Mouse (Mus musculus): ENCODE data around the gene Mrpl37.
"Not testable (repeated sequence)": the region's sequence is repeated elsewhere in the genome, so short reads cannot be mapped to it uniquely, and the experiment has no call there.

Mrpl37 gene

DNA sequence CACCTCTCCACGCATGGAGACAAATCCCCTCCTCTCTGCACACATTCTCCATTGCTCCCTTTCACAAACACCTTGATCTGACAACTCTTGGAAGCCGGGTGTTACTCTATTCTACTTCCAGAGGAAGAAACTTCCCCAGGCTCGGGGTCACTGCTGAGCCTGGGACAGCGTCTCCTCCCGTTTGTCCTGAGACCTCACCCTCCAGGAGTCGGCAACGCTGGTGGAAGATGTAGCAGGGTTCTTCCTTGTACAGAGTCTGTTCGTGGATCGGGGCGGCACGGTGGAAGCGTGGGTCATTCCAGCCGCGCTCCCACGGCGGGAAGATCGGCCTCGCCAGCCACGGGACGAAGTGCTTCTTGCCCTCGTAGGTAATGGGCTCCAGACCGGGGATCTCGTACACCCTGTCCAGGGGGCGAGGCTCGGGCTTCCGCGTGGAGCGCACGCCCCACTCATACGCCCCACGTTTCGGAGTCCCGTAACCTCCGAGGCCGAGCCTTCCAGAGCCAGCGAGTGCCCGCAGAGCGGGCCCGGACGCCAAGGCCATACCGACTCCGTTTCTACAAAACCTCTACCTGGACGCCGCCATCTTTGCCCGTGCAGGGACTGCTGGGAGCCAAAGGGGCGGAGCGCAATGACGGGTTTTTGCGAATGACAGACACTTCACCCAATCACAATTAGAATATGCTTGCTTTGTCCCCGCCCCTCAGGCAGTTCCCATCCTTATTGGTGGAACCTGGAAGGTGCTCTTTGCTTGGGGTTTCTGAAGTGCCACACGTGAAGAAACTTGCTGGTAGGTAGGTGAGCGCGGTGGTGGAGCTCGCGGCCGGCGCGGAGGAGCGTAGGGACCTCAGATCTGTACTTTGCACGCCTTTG is at the start of gene Mrpl37, which contains the start of gene Cyb5rl:
TSS of gene Mrpl37 (minus strand) at position 617 of the 873 bp plus-strand sequence.
TSS of gene Cyb5rl (plus strand) at position 737 of the 873 bp plus-strand sequence.
- peak; percentile 93 for DNase-seq

DNA sequence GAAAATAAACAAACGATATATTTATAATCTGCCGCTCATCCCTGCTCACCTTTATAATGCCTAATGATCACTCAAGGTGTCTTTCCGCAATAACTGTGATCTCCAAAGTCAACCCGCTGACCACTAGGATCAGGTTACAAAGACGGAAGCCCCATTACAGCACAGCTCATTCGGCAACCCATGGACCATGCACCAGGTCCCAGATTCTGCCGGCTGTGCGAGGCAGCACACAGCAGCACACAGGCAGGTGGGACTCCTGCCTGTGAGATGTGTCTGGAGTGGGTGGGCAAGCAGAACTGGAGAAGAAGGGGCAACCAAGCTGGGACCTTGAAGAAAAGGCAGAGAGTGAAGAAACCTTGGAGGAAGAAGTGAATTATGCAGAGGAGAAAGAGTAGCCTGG is 47.6 kb upstream of the Mrpl37 start:
- DNase-seq, result no peak

DNA sequence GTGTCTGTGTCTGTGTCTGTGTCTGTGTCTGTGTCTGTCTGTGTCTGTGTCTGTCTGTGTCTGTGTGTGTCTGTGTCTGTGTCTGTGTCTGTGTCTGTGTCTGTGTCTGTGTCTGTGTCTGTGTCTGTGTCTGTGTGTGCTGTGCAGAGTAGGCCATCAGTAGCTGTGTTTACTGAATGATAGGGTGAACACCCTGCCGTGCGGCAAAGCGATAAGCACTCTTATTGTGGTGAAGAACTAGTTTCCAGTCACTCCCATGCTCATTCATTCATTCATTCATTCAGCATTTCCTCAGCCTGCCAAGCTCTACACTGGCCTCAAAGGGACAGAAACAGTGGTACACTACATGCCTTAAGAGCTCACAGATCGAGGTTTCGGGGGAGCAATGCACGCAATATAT is 42.5 kb upstream of the Mrpl37 start:
- DNase-seq, result not testable (repeated sequence)

DNA sequence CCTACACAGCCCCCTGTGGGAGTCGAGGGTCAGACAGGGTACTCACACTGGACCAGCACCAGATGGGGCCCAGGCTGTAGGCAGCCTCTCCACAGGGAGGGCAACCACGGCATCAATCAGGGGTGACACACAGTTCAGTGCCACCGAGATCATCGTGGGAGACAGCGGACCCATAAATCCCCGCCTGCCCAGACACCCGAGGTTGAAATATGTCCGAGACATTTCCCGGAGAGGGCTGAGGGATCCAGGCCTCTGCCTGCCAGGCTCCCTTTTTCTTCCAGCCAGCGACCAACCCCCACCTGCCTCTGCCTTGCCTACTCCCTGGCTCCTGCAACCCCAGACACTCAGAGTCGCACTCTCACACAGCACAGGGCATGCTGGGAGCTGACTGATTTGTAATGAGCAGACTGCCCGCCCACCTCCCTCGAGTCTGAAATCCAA is 41.6 kb upstream of the Mrpl37 start:
- no peak for DNase-seq

DNA sequence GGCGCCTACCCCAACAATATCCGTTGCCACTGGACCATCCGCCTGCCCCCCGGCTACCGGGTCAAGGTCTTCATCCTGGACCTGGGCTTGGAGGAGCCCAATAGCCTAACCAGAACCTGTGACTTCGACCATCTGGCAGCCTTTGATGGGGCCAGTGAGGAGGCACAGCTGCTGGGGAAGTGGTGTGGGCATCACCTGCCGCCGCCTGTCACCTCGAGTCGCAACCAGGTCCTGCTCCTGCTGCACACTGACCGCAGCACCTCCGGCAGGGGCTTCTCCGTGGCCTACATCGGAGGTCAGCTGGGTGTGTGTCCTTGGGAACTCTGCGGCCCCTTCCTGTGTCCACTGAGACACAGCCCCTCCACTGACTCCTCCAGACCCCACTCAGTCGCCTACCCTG is 40.1 kb upstream of the Mrpl37 start:
- DNase-seq, result no peak

DNA sequence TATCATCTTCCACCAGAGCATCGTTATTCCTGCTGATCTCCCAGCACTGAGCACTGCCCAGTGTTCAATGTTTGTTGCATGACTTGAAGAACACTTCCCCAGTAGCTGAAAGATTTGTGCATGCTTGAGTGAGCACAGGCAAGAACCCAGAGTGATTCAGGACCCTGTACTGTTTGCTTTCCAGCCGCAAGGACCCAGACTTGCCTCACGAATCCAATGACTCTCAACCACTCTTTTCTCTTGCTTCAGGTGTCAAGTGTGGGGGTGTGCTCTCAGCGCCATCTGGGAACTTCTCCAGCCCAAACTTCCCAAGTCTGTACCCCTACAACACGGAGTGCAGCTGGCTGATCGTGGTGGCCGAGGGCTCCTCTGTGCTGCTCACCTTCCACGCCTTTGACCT is 35.6 kb upstream of the Mrpl37 start:
- no peak for DNase-seq

DNA sequence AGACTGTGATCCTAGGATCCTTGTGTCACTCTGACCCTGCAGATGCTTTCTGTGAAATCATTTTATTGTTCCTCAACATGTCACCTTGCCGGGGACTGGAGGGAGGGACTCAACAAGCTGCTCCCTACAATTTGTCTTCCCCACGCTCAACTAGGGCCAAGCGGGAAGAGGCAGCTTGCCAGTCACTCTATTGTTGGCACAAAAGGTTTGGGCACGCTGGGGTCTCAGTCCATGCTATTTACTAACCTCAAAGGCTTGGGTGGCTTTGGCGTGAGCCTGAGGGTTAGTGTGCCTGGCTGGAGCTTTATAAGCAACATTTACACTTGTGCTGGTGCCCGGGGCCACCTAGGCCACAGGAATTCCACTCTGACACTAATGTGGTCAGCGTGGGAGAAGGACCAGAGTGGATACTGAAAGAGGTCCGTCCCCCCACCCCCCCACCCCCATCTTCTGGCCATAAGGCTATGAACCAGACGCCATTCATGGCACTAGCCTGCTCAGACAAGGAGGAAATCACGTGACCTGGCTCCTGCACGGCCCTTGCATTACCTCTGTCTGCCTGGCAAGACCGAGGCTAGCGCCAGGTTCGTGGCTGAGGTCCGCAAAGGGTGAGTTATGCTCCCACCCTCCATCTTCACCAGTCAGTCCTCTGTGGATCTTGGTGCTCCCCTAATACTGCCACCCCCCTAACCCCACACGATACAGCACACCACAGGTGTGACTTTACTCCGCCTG is 32.3 kb upstream of the Mrpl37 start:
- no peak for DNase-seq

DNA sequence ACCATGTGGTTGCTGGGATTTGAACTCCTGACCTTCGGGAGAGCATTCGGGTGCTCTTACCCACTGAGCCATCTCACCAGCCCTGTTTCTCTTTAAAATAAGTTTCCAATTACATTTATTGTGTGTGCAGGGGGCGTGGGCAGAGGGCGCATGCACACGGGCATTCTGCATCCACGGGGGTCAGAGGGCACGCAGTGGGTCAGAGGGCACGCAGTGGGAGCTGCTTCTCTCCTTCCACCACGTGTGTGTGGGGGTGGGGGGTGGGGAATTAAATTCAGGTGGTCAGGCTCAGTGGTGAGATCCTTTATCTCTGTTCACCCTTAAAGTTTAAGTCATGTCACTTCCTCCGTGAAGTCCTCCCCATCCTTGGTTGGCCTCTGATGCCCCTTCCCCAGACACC is 31.7 kb upstream of the Mrpl37 start:
- no peak for DNase-seq

DNA sequence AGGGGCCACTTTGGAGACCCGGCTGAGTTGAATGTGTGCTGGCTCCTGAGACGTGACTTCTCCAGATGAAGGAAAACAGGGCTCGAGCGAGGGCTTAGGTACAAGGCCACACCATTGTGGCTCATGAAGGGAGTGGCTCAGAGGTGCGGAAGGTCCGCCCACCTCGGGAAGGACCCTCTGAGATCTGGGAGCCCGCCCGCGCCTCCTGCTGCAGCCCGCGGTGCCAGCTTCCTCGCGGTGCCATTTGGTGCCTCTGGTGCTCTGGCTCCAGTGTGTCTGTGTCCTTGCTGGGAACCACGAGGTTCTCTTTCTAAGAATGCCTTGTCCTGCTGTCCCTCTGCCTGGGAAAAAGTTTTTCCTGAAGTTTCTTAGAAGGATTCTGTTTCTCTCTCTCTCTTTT is 31.2 kb upstream of the Mrpl37 start:
- DNase-seq, result no peak

DNA sequence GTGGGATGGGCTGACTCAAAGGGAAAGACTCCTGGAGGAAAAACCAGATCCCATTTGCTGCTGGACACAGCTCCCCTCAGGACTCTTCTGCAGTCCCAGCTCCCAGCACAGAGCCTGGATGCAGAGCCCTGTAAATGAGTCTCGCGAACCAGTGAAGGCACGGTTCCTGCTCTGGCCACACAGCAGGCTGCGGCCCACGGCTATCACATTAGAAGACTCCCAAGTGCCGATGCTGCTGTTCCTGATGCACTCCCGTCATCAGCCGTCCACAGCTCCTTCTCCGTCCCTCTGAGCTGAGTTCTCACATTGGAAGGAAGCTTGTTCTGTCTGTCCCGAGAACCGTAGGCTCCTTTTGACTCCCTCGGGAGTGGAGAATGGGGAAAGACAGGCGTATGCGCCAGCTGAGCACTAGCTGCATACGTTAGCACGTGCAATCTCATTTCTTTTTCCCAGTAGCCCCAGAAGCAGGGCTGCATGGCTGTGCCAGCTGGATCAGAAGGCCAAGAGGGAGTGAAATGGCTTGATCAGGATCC is 30.2 kb upstream of the Mrpl37 start, which contains the start of gene Cdcp2:
TSS of gene Cdcp2 (plus strand) at position 51 of the 533 bp plus-strand sequence.
- DNase-seq, result no peak

DNA sequence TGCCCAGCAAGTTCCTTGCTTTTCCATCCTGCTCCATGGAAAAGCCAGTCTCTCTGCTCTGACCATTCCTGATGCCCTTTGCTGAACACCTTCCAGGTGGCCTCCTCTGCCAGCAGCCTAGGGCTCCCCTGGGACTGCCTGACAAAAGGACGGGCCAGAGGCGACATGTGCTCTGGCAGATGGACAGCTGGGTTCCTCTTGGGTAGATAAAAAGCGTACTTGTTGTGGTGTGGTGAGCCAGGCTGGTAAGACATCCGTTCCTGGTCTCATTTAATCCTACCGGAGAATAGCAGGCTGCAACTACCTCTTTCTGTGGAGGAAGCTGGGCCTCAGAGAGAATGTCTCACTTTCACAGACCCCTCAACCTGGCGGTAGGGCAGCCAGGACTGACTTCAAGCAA is 29.4 kb upstream of the Mrpl37 start:
- no peak for DNase-seq

DNA sequence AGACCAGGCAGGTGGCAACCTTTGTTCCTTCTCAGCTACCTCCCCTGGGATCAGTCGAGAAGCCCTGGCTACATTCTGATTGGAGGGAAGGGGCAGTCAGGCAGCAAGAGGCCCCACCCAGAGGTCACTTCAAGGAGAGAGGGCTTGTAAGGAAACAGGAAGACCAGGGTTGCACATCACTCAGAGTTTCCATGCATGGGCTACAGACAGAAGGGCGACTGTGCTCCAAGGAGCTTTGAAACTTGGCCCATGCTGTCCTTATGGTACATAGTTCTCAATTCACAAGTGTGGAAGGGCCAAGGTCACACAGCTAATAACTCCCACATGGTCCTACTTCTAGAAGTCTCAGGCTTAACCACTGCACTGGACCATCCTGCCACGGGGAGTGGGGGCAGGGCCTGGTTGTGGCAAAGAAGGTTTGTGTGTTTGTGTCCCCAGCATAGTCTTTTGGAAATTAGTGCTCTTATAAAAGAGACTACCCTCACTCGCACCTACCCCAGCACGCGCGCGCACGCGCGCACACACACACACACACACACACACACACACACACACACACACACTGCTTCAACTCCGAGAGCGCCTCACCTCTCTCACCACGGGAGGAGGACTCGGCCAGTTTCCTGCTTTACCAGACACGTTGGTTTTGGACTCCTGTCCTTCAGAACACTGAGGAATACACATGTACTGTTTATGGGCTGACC is 28.0 kb upstream of the Mrpl37 start:
- DNase-seq, result no peak

DNA sequence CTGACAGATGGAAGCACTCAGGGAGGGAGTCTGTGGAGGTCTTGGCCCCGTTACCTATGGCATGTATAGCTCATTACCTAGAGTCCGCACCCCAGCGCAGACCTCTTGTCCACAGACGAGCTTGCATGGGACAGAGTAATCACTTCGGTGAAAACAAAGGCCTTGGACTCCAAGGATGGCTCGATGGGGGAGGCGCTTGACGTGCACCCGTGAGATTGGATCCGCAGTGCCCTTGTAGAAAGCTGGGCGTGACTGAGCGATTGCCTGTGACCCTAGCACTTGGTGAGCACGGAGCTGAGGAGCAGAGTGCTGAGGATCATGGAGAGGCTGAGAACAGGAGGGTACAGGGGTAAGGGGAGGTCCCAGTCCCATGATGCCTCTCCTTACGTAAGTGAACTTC is 25.0 kb upstream of the Mrpl37 start:
- no peak for DNase-seq

DNA sequence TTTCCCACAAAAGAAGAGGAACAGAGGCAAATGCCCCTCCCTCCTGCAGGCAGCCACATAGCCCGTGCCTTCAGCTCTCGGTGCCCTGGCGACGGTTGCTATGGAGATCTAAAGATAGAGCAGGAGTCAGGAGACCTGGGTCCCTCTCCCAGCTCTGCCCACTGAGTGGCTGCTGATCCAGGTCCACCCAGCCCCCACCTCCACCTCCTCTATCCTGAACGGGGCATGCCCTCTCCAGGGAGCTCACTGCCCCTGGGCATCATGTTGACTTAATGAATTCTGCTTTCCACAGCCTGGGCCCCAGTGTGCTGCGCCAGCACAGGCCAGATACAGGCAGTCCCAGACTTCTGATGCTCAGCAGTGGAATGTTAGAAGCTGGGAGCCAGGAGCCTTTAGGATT is 18.2 kb upstream of the Mrpl37 start:
- peak; percentile 76 for DNase-seq

DNA sequence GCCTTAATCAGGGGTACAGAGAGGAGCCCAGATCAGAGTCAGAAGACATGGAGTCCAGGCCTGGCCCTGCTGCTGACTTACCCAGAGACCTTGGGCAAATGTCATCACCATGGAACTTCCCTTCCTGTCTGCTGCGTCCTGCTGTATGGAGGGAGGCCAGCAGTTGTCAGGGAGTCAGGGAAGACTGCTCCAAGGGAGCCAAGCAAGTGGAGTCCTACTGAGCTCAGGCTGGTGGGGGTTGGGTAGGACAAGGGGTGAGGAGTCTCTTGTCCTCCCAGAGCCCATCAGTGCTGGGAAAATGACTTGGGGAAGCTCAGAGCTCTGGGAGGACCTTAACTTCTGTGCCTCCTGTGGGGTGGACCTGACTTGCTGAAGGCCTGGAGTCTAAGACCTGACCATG is 17.7 kb upstream of the Mrpl37 start:
- DNase-seq, result no peak

DNA sequence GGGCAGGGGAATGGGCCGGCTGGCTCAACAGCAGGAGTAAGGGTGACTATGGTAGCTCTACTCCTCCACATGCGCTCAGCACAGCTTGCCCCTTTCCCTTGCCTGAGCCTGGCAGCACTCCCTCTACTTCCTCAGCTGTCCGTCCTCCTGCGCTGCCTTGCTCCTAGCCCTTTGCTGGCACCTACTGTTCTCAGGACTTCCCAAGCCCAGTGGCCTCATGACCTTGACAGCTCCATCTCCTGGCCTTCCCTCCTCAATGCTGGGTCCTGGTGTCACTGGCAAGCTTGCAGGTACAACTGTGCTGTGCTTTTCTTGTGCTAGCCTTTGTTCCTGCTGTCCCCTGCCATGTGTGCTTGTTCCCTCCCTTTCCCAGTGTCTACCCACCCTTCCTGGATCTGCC is 16.5 kb upstream of the Mrpl37 start:
- DNase-seq, result no peak

DNA sequence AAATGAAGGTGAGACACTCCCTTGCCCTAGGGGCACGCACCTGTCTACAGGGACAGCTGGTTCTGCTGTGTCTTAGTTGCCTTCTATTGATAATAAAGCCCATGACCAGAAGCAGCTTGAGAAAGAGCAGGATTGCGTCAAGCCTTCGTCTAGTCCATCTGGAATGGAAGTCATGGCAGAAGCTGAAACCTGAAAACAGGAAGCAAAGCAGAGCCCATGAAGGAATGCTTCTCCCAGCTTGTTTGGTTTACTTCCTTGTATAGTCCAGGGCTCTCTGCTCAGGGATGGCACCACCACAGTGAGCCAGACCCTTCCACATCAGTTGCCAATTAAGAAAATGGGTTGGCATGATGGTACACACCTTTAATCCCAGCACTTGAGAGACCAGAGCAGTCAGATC is 15.5 kb upstream of the Mrpl37 start:
- DNase-seq, result no peak

DNA sequence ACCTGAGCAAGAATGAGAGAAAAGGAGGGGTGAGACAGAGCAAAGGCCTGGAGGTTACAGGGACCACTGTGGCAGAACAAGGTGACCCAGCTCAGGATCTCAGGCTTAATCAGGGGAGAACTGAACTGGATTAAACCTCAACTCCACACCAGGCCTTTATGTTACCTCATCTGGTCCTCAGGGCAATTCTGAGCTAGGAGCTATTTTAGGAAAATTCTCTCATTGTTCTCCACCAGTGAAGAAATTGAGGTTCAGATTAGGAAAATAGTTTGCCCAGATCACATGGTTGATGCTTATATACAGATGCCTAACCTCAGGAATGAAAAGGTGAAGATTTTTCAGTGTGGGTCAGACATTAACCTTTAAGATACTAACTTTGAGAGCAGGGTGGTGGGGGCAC is 13.0 kb upstream of the Mrpl37 start:
- DNase-seq, result no peak

DNA sequence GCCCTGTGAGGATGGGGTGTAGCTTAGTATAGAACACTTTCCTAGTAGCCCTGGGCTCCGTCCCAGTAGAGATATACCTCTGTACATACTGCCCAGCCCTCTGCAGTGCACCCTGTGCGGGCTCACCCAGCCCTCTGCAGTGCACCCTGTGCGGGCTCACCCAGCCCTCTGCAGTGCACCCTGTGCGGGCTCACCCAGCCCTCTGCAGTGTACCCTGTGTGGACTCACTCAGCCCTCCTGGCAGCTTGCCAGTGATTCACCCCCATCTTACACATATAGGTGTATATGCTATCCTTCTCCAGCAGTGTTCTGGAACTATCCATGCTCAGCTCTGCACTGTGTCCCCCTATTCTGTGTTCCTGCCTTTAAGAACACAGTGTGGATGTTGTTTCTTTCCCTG is 12.2 kb upstream of the Mrpl37 start:
- no peak for DNase-seq

DNA sequence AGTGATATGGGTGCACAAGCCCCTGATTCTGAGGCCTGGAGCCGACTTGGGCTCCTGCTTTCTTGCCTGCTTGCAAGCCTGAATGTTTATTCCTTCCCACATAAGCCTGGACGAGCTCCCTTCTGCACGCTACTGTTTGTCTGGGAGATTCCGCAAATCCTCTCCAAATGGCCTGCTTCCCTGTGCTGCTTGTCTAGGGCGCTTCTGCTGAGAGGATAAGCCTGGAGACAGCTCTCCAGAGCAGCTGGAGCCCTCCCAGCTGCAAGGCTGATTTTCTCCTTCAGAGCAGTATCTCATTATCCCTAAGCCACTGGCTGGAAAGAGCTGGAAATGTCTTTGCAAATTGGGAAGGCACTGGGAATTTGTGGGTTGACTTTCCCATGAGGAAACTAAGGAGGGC is 8.8 kb upstream of the Mrpl37 start:
- peak; percentile 28 for DNase-seq

DNA sequence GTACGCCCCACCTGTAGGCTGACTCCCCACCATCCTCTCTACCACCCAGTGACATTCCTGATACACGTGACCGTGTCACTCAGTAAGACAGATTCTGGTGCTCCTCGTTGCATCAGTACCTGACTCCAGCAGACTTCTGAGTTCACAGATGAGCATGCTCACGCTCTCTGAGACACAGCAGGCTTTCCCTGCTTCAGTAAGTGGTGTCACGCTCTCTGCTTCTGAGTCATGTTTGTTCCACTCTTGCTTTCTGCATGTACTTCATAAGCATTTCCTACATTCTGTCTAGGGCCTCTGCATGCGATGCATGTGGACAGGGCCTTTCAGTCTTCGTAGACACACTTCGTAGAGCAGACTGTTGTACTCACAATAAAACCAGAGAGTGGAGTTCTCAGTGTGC is 5.7 kb upstream of the Mrpl37 start:
- DNase-seq, result no peak

DNA sequence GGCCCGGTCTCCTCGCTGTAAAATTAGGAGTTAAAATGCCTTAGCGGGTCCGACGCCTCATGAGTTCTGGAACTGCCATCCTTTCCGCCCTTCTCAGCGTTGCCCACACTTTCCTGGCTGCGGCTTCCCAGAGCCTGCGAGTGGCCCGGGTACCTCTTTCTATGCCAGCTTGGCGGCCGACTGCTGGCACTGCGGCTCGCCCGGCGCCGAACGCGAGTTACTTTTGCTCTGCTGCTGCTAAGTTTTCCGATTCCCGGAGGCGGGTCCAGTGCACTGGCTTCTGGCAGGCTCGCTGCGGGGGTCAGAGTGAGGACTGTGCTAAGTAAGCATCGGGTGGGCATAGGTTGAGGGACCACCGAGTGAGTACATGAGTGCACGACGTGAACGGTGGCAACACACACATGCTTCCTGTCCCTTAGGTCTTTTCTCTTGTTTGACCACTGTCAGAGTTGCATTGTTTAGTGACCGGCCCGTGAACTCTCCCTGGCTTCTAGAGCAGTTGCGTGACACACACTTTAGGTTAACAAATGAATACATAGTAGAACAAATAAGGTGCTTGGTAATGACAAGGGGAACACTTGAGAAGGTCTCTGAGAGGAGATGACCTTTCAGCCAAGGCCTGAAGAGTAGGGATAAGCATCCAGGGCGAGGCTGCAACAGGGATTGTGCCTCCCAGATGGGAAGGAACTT is 628 bp upstream of the Mrpl37 start:
- DNase-seq, result peak; percentile 36

Measured in right cerebral cortex, postnatal 14 days (tissue).